Mouse (Mus musculus): ENCODE data around the gene Card9.

The Card9 gene

DNA sequence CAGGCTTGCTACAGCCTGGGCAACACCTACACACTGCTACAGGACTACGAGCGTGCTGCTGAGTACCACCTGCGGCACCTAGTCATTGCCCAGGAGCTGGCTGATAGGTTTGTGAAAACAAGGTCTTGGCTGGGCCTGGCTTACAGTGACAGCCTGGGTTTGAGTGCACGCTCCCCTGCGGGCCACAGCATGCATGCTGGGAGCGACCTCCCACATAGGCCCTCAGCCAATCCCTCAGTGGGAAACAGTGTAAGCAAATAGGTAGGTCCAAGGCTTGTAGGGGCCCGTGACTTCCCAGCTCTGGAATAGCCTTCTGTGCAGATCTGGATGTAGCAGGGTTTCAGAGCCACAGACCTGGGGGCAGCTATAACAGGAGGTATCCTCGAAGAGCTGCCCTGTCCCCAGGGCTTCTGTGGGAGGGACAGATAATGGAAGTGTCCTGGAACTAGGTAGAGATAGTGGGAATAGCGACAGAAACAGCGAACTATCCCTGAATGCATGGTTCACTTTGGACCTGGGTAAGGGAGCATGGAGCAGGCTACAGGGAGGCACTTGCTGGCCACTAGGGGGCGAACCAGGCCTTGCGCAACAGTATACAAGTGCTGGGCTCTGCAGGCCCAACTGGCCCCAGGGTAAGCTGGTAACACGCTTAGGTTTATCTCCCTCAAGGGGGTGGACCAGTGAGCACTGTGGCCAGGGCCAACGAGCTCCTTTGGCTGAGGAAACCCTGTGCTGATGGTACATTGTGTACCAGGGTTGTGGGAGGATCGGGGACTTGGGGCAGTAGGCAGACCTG is 35.1 kb downstream of the Card9 start:
- in situ Hi-C loops (cut with MboI) = no loop called here

- in situ Hi-C loops (cut with MboI) = no loop called here
Observed at GRCm38 (mm10) chr2:26324917-26325316, 35.8 kb downstream of the Card9 start.

DNA sequence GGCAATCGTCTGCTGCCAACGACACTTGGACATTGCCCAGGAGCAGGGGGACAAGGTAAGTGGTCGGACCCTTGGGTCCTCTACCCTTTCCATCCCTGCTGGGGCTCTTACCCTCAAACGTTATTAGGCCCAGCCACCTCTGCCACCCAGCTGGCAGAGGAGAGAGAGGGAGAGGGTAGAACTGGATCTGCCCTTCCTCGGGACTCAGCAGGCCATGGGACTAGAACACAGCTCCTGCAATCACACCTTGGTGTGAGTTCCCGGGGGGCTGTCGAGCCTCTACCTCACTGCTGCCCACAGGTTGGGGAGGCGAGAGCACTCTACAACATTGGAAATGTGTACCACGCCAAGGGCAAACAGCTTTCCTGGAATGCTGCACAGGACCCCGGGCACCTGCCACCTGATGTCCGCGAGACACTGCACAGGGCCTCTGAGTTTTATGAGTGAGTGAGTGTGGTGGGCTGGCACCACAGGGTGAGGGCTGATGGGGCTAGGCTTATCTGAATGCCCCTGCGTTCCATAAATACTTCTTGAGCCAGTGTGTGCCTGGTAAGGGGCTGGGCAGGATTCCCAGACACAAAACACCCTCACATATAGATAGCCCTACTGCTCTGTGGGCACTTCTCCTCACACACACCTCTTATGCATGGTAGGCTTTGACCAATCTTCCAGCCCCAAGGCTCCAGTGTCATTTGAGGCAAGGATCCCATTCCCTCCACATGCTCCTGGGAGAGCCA is 37.0 kb downstream of the Card9 start:
- in situ Hi-C loops (cut with MboI) = no loop called here

DNA sequence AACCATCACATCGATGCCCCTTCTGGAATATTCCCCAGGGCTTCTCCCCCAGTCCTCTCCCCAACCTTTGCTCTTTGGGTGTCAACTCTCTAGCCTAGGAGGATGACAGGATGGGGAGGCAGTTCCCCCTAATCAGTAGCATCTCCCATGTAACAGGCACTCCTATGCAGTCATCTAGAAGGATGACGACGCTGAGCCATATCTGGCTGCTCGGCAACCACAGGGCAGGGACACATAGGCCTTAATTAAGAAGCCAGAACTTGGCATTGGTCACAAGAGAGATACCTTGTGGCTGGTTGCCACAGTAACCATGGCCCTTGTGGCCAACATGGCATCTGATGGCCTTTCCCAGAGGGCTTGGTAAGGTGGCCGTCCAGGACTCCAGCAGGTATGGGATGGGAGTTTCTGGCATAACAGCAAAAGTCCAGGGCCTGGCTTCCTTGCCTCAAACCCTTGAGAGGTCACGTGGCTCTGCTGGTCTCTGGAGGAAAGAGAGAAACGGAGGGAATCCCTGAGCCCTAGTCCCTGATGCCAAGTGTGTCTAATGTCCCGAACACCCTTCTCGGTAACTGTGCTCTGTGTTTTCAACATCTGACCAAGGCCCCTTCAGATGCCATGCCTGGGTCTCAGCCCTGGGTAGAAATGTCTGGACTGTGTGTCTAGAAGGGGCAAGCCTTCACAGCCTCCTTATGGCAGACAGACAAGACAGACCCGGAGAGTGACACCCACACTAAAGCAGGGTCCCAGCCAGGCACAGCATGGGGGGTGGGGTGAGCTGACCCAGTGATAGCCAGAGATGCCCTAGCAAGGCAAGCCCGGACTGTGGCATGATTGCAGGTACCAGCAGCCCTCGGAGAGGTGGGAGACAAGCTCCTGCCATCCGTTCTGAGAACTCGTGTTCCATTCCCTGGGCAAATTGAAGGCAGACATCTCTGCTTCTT is 40.2 kb downstream of the Card9 start:
- in situ Hi-C loops (cut with MboI) = no loop called here

GRCm38 (mm10) chr2:26319519-26320244 is 41.0 kb downstream of the Card9 start:
- in situ Hi-C loops (cut with MboI) = no loop called here

DNA sequence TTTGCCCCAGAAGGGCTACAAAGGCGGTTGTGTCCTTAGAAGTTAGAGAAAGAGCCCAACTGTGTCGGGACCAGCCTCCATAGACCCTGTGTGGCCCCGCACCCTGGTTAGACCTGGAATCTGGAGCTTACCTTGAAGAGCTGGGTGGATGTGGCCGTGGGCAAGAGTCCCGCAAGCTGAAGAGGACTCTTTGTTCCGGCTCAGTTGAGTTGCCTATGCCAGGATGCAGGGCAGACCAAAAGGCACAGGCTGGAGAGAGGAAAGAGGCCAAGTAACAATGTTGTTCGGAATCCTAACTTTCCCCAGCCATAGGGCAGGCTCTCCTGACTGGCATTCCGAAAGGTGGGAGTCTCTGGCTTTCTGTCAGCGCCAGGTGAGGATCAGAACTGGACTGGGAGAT is 41.6 kb downstream of the Card9 start:
- in situ Hi-C loops (cut with MboI) = no loop called here

DNA sequence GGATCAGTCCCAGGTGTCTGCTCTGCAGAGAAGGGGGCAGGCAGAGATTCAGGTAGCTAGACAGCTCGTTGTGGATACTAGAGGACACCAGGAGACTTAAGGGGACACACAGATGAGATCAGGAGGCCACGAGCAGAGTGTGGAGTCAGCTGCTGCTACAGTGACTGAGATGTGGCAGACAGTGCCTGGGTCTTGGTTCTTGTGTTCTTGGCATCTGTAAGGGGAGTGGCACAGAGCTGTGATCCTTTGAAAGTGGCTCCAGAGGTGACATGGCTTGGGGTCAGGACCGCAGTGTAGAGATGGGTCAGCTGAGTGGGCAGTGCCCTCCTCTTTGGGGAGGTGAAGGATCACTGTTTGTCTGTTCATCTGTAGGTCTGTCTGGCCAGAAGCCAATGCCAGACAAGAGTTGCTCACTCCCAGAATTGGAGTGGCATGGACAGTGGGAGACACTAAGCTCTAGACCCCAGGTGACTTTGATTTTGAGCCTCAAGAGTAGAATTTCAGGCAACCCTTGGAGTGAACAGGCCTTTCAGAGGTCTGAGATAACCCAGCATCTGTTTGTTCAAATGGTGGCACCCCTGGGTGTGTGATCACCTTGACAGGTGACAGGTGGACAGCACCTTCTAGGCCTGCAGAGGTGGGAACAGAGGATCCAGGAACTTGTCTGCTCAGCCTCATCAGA is 42.6 kb downstream of the Card9 start:
- in situ Hi-C loops (cut with MboI) = no loop called here

DNA sequence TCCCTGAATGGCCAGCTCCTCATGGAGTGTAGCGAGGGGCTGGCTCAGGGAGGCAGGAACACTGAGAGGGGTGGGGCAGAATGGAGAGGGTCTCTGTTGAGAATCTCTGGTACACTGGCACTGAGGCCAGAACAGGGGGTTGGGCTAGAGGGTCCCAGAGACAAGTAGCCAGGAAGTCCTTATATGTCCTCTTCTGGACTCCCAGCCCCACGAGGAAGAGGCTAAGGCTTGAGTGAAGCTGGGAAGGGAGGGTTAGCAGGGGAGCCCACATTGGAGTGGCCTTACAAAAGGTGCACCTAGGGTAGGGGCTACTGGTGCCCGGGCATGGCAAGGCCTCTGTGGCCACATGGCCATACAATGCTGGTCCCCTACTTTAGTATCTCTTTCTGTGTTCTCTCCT is 43.3 kb downstream of the Card9 start:
- in situ Hi-C loops (cut with MboI) = no loop called here

DNA sequence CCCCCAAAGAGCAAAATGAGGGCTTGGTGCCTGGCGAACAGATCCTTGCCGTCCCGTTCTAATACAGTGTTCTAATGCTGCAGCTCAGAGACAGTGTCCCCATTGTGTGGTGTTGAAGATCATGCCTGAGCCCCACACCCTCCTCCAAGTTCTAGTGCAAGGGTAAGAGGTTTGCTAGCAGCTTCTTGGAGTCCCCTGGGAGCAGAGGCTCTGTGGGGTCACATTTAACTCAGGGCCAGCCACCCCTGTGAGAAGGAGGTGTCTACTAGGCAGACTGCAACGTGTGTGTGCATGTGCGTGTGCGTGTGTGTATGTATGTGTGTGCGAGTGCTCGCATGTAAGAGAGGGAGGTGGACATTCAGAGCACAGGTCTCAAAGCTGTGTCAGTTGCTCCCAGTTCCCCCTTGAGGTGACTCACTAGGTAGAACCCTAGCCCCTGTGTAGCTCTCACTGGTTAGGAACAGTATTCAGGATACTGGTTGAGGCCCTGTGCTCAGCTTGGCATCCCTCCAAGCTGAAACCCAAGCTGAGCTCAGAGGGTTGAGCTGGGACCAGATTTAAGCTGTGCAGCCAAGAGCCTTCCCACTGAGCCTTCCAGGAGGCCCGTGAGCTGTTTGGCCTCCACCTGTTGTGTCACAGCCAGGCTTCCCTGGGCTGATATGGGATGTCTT is 44.0 kb downstream of the Card9 start:
- in situ Hi-C loops (cut with MboI) = no loop called here

DNA sequence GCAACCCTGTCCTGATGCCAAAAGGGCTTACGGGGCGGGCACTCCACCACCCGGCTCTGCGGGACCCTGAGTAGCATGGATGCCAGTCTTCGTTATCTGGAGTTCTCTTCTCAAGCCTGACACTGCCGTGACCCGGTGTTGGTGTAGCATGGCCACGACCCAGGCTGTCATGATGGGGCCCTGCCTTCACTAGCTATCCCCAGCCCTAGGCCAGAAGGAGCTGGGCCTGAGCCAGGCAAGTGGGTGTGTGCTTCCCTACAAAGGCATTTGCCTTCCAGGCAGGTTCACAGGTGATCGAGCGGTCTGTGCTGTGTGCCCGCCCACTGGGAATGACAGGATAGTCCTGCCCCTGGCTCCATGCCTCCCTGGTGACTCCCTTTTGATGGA is 44.8 kb downstream of the Card9 start:
- in situ Hi-C loops (cut with MboI) = no loop called here

DNA sequence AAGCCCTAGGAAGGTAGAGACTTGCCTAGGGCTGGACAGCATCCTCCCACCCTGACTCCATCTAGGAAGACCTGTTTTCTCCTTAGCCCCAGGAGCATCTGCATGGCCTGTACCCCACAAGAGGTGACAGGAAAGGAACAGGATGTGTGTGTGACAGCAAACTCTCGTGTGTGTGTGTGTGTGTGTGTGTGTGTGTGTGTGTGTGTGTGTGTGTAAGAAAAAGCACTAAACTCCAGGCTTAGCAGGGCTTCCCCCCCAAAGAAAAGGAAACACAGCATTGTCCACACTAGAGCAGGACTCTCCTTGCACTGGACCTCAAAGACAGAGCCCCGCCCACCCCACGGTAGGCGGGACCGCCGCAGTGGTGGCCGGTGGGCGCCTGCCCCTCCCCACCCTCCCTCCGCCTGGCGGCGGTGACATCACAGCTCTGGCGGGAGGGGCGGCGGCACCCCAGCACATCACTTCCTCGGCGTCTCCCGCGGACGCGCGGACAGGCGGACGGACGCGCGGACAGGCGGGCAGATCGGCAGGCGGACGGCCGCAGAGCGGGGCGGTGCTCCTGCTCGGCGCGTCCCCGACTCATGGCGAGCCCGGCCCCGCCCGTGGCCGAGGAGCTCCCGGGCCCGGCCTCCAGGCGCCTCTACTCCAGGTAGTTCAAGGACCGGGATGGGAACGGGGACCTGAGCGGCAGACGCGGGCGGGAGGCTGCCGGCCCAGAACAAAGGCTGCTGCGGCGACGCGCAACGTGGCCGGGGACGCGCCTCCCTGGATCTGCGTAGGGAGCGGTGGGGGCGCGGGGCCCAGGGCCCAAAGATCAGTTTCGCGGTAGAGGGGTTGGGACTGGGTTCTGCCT is 45.4 kb downstream of the Card9 start, which contains the start of gene Gpsm1:
Gpsm1 (plus strand) TSS at position 444 of the 853 bp plus-strand sequence.
- in situ Hi-C loops (cut with MboI) = no loop called here

DNA sequence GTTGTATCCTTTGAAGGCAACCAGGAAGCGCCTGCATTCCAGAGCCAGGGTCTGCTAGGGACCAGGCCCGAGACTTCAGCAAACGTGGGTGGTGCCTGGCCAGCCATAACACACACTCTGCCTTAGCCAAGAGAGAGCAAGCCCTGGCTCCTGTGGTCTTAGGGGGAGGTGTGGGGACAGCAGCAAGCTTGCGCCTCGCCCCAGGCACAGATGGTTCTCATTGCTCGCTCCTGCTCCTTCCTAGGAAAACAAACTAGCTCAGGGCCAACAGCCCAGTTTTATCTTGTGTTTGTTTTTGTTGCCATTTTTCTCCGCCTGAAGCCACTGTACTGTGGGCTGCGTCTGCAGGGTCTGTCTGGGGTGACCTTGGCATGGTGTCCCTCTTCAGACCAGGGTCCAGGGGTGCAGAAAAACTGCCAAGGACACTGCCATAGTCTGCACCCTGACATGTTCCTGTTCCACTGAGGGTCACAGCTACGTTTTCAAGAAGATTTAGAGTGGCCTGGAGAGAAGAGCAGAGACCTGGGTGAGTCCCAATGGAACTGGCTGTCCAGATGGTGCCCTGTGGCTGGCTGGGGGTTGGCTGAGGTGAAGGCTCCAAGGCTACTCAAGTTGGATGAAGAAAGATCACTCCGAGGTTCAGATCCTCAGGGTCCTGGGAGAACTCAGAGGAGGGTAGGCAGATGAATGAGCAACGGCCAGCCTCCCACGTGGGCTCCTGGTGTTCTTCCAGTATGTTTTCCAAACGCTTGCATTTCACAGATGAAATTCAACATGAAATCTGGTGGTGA is 46.2 kb downstream of the Card9 start:
- in situ Hi-C loops (cut with MboI) = no loop called here

DNA sequence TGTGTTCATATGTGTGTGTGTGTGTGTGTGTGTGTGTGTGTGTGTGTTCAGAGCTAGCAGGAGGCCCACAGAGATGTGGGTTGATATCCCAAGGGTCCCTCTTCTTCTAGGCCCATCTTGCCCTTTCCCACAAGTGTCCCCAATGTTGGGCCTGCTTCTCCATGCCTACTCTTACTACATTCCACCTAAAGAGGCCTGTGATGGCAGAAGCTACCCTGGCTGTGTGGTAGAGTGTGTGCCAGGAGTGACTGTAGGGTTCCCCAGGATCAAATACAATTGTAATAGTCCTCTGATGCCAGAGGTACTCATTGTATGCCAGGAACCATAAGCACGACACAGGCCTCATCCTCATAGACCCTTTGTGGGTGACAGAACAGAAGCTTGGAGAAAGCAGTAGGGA is 47.3 kb downstream of the Card9 start:
- in situ Hi-C loops (cut with MboI) = no loop called here

DNA sequence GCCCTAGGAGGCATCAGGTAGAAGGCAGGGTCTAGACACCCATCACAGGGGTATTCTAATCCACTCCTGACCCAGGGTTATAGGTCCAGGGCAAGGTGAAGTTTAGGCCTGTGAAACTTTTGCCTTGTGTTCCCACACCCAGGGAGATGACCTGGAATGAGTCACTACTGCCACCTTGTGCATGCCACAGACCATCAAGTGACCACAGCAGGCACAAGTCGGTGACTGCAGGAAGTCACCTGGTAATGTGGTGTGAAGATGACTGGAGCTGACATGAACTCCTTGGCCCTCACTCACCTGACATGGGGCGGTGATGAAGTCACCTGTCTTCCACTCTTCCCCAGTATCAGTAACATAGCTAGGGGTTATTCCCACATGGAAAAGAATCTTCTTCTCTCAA is 47.9 kb downstream of the Card9 start:
- in situ Hi-C loops (cut with MboI) = no loop called here

GRCm38 (mm10) chr2:26311936-26312335 is 48.8 kb downstream of the Card9 start:
- in situ Hi-C loops (cut with MboI) = no loop called here

GRCm38 (mm10) chr2:26309739-26310138 is 51.0 kb downstream of the Card9 start:
- in situ Hi-C loops (cut with MboI) = no loop called here

DNA sequence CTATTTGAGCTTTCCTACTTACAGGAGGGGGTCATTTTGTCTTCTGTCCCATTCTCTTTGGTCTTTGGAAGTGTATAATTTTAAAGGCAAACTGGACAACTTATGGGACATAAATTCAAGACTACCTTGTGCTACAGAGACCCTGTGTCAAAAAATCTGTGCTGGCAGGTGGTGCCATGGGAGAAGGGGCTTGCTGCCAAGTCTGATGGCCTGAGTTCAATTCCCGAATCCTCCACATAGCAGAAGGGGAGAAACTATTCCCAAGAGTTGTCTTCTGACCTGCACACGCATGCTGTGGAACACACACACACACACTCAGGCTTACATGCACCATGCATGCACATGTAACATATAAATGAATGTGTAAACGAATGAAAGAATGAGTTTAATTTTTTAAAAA is 54.0 kb downstream of the Card9 start:
- in situ Hi-C loops (cut with MboI) = no loop called here

- in situ Hi-C loops (cut with MboI) = no loop called here
Observed at GRCm38 (mm10) chr2:26305555-26305954, 55.2 kb downstream of the Card9 start.

- in situ Hi-C loops (cut with MboI) = no loop called here
Observed at GRCm38 (mm10) chr2:26304711-26305110, 56.0 kb downstream of the Card9 start.

Data from mature B cell (primary cell).